Comparison of ENCODE assay signal across 10 mouse cellular contexts in genomic region chr7:118889046-118889680, GRCm38 (mm10). TPM values are rescaled to one million over a fixed set of nuclear protein-coding genes. Genes with fewer than 3 reads are reported as not detected.
DNase-seq lines count a peak whose midpoint lies in the region; ATAC-seq and TF ChIP-seq lines count a peak whose summit lies in the region.
"Had no signal": no experiment of that assay in that cellular context is flagged by ENCODE, and none has a peak within 500 bp of the region (broad histone marks: within the 10 kb centered on the region; RNA-seq: fewer than 3 reads in every experiment).

No protein-coding gene starts in this region.

- 8% methylated on average over 3 of the region's 3 CpGs for WGBS in embryonic facial prominence, embryonic 14.5 days
- 2% methylated on average over 3 of the region's 3 CpGs for WGBS in midbrain, embryonic 13.5 days

- DNase-seq in left cerebral cortex, adult 2 months (ENCODE audit: extremely low spot score in 1 of 2, low spot score in 2 of 2), result no peak
- DNase-seq in left cerebral cortex, adult 8-10 months (ENCODE audit: low spot score in 2 of 2), result no peak
- DNase-seq in adipocyte (ENCODE audit: low spot score), result peak; percentile 54
- peak; percentile 70 for DNase-seq in embryonic facial prominence, embryonic 14.5 days (ENCODE audit: low spot score)
- no peak for DNase-seq in frontal cortex, postnatal 36 days (ENCODE audit: low spot score in 2 of 2)
- no peak for DNase-seq in kidney, postnatal 25 days
- DNase-seq: layer of hippocampus, adult 9-11 months; liver, postnatal 0 days had no signal

- ATAC-seq in embryonic facial prominence, embryonic 14.5 days (ENCODE audit: low read depth), result no peak
- ATAC-seq in midbrain, embryonic 13.5 days, result peak; percentile 49; the same call in 1 of the 2 replicates
- ATAC-seq: liver, postnatal 0 days had no signal

- H3K27me3 ChIP-seq in embryonic facial prominence, embryonic 14.5 days (replicated peaks; ENCODE audit: control insufficient read depth, insufficient read depth, low read length), result no peaks in the 10 kb centered on the region
- H3K27me3 ChIP-seq in midbrain, embryonic 13.5 days, result 0 out of 2 replicates have a peak, but pooled peaks cover 4% of the 10 kb centered on the region

- H3K4me1 ChIP-seq in embryonic facial prominence, embryonic 14.5 days (ENCODE audit: control insufficient read depth, insufficient read depth, low read length), result peaks cover 8% of the 10 kb centered on the region; the same call in 1 of the 2 replicates
- H3K4me1 ChIP-seq in midbrain, embryonic 13.5 days (replicated peaks), result peaks cover 25% of the 10 kb centered on the region

- no peaks in the 10 kb centered on the region for H3K9me3 ChIP-seq in embryonic facial prominence, embryonic 14.5 days (ENCODE audit: control insufficient read depth, low read length)
- no peaks in the 10 kb centered on the region for H3K9me3 ChIP-seq in midbrain, embryonic 13.5 days

- intact Hi-C loops in left cerebral cortex, adult 2 months (cut with DNase I), result no loop called here

- H3K9ac ChIP-seq in embryonic facial prominence, embryonic 14.5 days (ENCODE audit: low read depth, low read length), result no peak overlapping the region
- H3K9ac ChIP-seq in midbrain, embryonic 13.5 days (replicated peaks), result no peak overlapping the region
- H3K9ac ChIP-seq: liver, postnatal 0 days had no signal

- H3K36me3 ChIP-seq in embryonic facial prominence, embryonic 14.5 days (ENCODE audit: control insufficient read depth, insufficient read depth, low read length), result no peaks in the 10 kb centered on the region
- H3K36me3 ChIP-seq in midbrain, embryonic 13.5 days, result no peaks in the 10 kb centered on the region

- H3K4me3 ChIP-seq in left cerebral cortex, adult 2 months, result no peak overlapping the region
- H3K4me3 ChIP-seq in embryonic facial prominence, embryonic 14.5 days (ENCODE audit: low read depth, low read length), result no peak overlapping the region
- no peak overlapping the region for H3K4me3 ChIP-seq in midbrain, embryonic 13.5 days (replicated peaks)

- H3K4me2 ChIP-seq in embryonic facial prominence, embryonic 14.5 days (ENCODE audit: low read depth, low read length), result no peak overlapping the region
- no peak overlapping the region for H3K4me2 ChIP-seq in midbrain, embryonic 13.5 days (replicated peaks)
- H3K4me2 ChIP-seq: heart, embryonic 11.5 days had no signal

- TF ChIP-seq CTCF in left cerebral cortex, adult 2 months (IDR thresholded peaks at IDR 0.05), result no peak

- H3K27ac ChIP-seq in left cerebral cortex, adult 2 months, result 0 out of 2 replicates have a peak overlapping the region, but pooled peaks have one; percentile 32
- H3K27ac ChIP-seq in embryonic facial prominence, embryonic 14.5 days (replicated peaks; ENCODE audit: low read depth, low read length), result peak overlapping the region; percentile 25; the same call in 1 of the 2 replicates
- no peak overlapping the region for H3K27ac ChIP-seq in midbrain, embryonic 13.5 days

RNA-seq across cellular contexts. Expression of gene Knop1, which starts 33.1 kb away (rescaled TPM):
- total RNA-seq in left cerebral cortex, adult 2 months (2021), result 10 to 100 TPM; 25.9 to 27.0 TPM
- 10 to 100 TPM; 16.7 to 29.3 (median 22.5) TPM for total RNA-seq in left cerebral cortex, adult 8-10 months (2022)
- 74.2 and 83.4 TPM in 2 replicates for polyA plus RNA-seq in embryonic facial prominence, embryonic 14.5 days (2014; fragmentation: Nextera tagmentation; extraction: Ambion mirVana)
- polyA plus RNA-seq in midbrain, embryonic 13.5 days (2015; fragmentation: Nextera tagmentation; extraction: Ambion mirVana), result 105 and 113 TPM in 2 replicates

RNA-seq across cellular contexts. Expression of gene Iqck, which starts 33.6 kb away (rescaled TPM):
- 1 to 10 TPM; 3.7 to 4.3 TPM for total RNA-seq in left cerebral cortex, adult 2 months (2021)
- total RNA-seq in left cerebral cortex, adult 8-10 months (2022), result 1 to 10 TPM; 3.9 to 4.7 (median 4.4) TPM
- 3.2 and 4.5 TPM in 2 replicates for polyA plus RNA-seq in embryonic facial prominence, embryonic 14.5 days (2014; fragmentation: Nextera tagmentation; extraction: Ambion mirVana)
- 3.5 and 4.1 TPM in 2 replicates for polyA plus RNA-seq in midbrain, embryonic 13.5 days (2015; fragmentation: Nextera tagmentation; extraction: Ambion mirVana)

Comparison
In these comparisons a context has a peak if more than half of its experiments do, and no peak if none do; other contexts are left out.
1. DNase-seq: peak in adipocyte (single experiment) and embryonic facial prominence, embryonic 14.5 days (single experiment); none in left cerebral cortex, adult 2 months (0 of 2), left cerebral cortex, adult 8-10 months (0 of 2), frontal cortex, postnatal 36 days (0 of 2) and kidney, postnatal 25 days (0 of 2).